Mouse (Mus musculus) midbrain, embryonic 14.5 days (tissue): ENCODE data around the gene Sdhaf4. TPM values are rescaled to one million over a fixed set of nuclear protein-coding genes. Genes with fewer than 3 reads are reported as not detected.

ENCODE experiments used
- polyA plus RNA-seq: library from polyadenylated mRNA; unstranded; fragments of >200 nt; fragmentation: Nextera tagmentation; extraction: Ambion mirVana; gene quantifications from 2 replicates; pipeline ENCODE4 v1.2.1, GENCODE M21; 2014

The Sdhaf4 gene
- polyA plus RNA-seq, 1 experiment from 2014 or later = 115 TPM

Other genes starting within 250 kb of the Sdhaf4 start
- gene B3gat2, start 243.9 kb downstream of the Sdhaf4 start, polyA plus RNA-seq = 11.1 and 15.4 TPM in 2 replicates
- gene Smap1, start 83.3 kb downstream of the Sdhaf4 start, polyA plus RNA-seq = 113 and 116 TPM in 2 replicates
- gene Fam135a, start 94.7 kb upstream of the Sdhaf4 start, polyA plus RNA-seq = 29.5 and 35.4 TPM in 2 replicates
- gene Col9a1, start 172.0 kb upstream of the Sdhaf4 start, polyA plus RNA-seq = 0.50 and 0.86 TPM in 2 replicates